Mouse (Mus musculus) cerebellum, adult 18-20 months (tissue): Measurements from ENCODE around the gene Oas1a.
"Not testable (repeated sequence)": the region's sequence is repeated elsewhere in the genome, so short reads cannot be mapped to it uniquely, and the experiment has no call there.

Source experiments
- DNase-seq, 2 experiments: peaks; one replicate each; pipeline ENCODE4 v3.0.0; 2021

The Oas1a gene

DNA sequence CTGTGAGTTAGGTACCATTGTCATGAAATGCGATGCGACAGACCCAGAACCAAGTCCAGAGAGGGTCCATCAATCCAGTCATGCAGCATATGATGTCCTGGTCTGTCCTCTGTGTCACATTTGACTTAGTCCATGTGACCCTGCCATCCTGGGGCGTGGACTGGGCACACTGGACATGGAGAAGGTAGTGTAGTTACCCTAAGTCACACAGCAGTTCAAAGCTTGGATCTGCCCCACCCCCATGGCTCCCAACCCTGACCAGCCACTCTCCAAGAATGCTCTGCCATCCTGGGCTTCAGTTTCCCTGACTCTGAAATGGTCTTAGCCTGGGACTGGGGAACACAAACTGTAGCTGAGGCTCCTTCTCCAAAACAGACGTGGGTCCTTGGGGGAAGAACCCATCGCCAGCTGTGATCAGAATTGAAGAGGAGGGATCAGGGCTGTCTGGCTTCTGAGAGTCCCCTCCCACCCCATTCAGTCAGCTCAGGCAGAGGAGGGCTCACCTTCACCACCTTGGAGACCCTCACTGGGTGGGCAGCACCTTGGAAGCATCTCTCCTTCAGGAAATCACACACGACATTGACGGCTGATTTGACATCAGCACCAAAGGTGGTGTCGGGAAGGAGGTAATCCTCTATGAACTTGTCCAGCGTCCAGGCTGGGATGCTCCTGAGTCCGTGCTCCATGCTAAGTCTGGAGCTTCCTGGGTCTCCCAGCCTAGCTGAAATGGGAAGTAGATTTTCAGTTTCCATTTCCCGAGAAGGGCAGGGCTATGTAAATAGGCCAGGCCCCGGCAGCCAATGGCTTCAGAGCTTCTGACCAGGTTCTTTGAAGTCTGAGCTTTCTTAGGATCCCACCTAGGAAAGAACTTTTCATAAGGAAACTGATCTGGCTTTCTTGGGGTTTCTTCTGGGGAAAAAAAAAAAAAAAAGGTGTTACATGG lies at the start of gene Oas1a:
Gene Oas1a (minus strand): TSS at position 731 of the 943 bp plus-strand sequence.
- DNase-seq, result not testable (repeated sequence)

DNA sequence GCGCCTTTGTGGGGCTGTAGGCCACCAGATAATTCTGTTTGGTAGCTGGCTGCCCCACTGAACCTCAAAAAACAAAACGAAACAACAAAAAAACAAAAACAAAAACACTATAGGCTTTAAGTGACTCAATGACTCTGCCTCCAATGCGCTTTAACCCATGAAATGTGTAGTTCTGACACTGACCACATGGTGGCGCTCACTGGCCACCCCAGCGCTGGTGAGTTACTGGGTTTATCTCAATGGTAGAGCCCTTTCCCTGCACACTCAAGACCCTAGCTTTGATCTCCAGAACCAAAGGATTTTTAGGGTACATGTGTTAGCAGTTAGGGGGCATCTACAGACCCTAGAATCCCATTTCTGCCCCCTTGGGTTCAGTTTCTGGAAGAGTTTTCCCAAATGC lies 46.7 kb upstream of the Oas1a start:
- DNase-seq, result peak; percentile 57 to 80

DNA sequence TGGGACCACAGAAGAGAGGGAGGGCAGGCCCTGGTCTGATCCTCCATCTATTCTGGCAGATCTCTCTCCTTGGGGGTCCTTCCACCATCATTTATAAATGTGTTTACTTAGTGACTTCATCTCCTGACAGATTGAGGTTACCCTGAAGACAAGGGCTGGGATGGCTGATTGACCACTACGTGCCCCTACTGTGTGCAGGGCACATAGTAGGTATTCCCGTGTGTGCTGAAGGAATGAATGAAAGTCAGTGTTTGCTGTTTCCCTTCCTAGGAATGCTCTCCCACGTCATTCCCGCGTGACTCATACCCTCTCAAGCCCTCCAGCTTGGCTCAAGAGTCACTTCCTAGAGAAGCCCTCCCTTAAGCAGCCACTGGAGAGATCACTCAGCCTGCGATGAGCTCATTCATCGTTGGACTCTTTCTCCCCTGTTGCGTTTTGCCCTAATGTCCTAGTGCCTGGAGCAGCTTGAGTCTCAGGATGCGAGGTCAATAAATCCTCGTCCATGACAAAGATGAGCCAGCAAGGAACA lies 45.0 kb upstream of the Oas1a start:
- DNase-seq, result no peak

DNA sequence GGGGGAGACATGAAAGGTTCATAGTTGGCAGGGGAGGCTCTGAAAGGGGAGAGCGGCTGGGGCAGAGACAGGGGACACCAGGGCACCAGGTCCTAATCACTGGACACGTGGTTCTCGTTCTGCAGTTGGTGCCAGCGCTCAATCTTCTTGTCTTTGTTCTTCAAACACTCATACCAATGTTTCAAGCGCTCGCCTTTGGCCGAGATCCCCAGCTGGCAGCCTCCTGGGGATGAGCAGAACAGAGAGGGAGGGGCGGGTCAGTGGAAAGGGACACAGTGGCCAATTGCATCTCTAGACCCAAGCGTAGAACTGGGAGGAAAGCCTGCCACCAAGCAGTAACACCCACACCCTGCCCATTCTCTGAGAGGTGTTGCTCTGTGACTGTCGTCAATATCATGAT lies 34.8 kb upstream of the Oas1a start:
- peak; percentile 32 to 35 for DNase-seq

DNA sequence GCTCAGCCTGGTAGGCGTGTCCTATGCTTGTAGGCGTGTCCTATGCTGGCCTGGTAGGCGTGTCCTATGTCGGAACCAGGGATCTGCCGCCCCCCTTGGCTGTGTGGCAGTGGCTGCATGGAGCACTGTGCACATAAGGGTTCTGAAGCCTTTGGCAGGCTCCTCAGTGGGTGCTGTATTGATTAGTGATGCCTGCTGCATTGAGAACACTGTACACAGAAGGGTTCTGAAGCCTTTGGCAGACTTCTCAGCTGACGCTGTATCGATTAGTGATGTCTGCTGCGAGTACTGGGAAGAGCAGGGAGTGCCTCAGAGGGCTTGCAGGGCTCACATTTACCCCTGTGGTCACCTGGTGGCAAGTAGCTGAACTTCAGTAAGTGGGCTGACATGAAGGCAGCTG lies 31.3 kb upstream of the Oas1a start:
- DNase-seq, result no peak

DNA sequence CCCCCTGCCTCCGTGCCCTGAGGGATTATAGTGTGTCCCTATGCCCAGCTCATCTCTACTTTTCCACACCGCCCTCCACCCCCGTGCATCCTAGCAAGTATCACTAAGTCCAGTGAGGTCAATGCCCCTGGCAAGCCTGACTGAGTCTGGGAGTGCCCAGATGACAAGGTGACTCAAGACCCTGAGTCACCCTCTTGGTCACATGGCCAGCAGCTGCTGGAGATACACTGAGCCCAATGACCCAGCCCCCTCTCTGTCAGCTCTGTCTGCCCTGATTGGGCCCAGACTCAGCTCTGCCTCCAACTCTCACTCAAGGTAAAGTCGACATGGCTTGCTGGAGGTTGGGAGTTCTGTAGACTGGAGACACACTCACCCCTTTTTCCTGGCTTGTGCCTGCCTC lies 30.5 kb upstream of the Oas1a start:
- DNase-seq, result no peak

DNA sequence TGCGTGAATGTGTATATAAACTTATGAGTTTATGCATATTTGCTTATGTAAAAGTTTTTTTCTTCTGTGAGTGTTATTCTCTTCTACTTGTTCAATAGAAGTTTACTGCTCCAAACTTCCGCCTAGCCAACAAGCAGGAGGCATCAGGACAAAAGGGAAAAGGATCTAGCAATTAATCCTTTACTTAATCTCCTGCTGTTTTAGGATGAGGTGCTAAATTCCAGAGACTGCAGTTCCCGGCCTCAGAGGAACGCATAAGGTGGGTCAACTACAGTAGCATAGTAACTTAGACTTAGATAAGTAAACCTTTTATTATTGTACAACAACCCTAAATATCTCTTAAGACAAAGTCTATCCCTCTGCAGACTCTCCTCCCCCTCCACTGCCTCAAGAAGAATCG lies 26.6 kb upstream of the Oas1a start:
- no peak for DNase-seq

DNA sequence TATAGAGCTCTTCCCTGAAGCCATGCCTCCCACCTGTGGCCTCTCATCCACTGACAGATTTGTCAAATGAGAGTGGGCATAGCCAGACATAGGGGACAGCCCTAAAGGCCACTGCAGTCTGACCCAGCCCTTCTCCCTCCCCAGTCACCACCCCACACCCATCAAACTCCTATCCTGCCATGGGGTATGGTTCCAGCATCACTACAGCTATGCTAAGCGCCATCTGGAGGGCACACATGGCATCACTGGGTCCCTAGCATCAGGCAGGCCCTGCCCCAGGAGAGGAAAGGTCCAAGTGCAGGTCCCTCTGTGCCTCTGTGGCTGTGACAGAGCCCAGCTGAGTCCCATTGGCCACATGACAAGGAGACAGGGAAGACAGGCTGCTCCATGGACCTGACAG lies 19.7 kb upstream of the Oas1a start:
- peak in 1 of 2 experiments; percentile 28 for DNase-seq

DNA sequence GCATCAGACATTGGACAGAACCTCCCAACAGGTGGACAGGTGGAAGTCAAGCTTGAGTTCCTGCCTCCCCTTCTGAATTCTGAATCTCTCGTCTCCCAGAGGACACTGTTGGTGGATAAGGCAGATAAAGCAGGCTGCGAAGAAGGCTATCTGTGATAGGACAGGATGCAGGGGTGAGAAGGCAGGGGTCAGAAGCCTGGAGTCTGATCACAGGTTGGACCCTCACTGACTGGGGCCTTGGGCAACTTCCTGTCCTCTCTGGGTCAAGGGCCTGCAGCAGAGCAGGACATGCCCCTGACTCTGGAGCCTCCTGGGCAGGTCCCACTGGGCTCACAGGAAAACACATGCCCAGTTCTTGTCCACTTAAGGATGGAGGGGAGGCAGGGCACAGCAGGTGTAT lies 19.0 kb upstream of the Oas1a start:
- not testable (repeated sequence) for DNase-seq

DNA sequence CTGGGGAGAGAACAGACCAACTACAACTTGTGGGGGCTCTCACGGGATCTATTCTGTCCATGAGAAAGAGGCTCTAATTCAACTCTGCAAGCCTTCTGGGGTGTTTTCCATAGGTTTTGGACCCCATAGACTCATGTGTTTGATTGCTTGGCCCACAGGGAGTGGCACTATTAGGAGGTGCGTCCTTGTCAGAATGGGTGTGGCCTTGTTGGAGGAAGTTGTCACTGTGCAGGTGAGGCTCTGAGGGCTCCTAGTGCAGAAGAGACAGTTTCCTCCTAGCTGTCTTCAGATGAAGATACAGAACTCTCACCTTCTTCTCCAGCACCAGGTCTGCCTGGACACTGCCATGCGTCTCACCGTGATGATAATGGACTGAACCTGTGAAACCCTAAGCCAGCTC lies 17.2 kb upstream of the Oas1a start:
- DNase-seq, result not testable (repeated sequence)

DNA sequence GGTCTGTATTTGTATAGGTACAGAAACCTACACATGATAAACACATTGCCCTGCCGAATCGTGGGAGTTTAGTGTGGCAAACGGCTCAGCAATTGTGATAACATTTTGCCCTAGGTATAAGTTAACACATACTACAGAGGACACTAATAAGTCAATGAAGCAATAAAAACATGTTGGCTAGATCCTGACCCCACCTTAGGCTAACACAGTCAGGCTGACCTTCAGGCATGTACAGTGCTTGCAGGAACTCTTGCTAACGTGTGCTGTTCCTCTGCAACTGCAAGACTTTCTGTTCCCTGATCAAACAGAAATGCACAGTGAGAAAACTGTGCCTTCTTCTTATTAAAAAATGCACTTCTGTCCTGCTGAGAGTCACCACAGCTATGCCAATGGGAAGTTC lies 16.6 kb upstream of the Oas1a start:
- DNase-seq, result no peak

DNA sequence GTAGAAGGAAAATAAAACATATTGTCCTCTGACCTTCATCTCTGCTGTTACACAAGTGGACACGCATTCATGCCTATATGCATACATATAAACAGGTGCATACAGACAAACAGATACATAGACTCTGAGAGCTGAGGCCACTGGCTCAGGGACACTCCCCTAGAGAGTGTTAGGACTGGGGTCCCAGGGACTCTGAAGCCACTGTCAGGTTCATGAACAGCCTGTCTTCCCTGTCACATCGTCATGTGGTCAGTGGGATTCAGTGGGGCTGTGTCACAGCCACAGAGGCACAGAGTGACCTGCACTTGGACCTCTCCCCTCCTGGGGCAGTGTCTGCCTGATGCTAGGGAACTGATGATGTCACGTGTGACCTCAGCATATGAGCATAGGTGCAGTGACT lies 13.0 kb upstream of the Oas1a start:
- DNase-seq, result no peak

DNA sequence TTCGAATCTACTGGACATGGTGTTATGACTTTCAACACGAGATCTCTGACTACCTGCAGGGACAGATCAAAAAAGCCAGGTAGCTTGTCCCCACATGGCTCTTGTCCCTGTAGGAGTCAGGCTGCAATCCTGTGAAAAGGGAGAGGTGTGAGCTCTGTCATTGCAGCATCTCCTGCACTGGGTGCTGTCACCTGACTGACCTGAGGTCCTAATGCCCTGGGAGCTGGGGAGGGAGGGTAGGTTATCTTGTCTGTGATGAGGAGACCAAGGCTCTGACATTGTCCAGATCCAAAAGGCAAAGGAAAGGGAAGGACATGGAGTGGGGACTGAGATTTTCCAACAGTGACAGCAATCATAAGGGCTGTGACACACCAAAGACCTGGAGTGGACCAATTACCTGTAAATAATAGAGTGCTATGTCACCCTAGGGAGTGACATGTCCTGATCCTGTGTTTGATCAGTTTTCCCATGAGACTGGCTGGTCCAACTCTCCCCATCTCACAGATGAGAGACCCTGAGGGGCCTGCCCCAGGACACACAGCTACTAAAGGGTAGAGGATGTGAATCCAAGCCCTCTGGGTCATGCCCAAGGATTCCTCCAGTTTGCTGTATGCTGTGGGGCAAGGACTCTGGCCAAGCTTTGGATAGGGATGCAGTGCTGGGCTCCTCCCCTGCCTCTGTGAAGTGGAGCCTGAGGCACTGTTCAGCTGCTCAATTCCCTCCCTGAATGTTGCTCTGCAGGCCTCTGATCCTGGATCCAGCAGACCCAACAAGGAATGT lies 12.0 kb upstream of the Oas1a start:
- DNase-seq, result not testable (repeated sequence)

DNA sequence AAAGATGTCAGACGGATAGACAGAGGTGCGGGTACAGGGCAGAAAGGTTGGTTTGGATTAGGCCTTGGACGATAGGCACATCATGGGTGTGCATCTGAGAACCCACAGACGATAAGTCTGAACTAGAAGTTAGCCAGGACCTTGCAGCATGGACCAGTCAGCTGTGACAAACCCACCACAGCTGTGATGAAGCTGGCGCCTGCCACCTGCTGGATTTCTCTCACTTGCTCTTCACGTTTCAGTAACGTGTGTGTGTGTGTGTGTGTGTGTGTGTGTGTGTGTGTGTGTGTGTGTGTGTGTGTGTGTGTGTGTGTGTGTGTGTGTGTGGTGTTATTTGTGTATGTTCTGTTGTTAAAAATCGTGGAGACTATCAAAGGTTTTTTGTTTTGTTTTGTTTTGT lies 6.9 kb upstream of the Oas1a start, which contains the start of gene Oas1d:
Gene Oas1d (plus strand): TSS at position 333 of the 400 bp plus-strand sequence.
- DNase-seq, result not testable (repeated sequence)

DNA sequence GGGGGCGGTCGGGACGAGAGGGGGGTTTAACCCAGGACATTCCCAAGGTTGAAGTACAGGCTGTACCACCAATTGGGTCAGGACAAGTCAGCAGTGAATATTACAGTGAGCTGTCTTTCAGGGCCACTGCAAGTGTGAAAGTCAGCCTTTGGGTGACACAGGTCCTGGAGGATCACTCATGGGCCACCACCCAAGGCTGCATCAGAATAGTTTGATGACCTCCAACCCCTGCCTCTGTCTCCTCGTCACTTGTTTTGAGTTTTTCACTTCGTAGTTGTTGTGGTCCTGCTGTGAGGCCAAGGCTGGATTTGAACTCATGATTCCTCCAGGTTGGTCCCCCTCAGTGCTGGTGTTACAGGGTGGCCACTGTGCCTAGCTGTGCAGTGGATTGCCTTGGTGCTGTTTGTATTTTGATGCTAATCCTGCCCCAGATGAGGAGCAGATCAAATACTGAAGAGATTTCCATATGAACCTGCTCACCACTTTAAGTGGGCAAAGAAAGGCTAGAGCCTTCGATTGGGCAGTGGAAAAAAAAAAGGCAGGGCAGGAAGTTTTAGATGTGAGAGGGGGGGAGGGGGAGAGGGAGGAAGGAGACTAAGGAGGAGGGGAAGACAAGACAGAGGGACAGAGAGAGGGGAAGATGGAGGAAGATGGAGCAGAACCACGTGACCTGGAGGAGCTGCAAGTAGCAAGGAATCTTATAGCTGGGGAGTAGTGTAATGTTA lies 1.0 kb upstream of the Oas1a start:
- DNase-seq, result no peak

DNA sequence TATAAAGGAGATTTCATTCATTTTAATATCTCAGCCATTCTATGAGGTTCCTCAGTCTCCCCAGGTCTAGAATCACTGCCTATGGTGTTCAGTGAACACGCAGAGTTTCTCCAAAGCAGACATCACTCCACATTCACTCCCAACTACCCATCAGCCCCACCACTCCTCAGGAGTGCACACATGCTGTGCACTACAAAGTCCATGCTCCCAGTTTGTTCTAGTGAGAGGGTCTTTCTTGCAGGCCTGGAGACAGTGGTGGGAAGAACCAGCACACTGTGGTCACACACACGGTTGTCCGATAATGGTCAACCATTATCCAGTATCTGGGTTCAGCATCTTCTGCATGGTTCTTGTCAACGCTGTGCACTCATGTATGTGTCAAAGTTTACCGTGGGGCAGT lies 5.3 kb downstream of the Oas1a start:
- no peak for DNase-seq

DNA sequence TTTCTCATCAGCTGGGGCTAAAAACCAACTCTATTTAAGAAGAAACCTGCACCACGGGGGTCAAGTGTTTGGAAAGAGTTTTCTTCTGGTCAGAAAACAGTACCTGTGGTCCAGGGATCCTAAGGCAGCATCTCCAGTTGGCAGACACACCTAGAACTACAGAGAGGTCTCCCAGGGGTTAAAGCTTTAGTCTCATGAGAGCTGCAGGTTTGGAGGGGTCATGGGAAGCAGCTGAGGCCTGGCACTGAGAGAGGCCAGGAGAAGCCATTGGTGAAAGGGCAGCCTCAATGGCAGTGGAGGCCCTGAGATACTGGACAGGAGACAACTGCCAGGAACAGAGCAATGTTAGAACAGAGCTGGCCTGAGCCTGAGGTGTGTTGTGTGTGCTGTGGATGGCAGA lies 6.7 kb downstream of the Oas1a start:
- DNase-seq, result no peak

DNA sequence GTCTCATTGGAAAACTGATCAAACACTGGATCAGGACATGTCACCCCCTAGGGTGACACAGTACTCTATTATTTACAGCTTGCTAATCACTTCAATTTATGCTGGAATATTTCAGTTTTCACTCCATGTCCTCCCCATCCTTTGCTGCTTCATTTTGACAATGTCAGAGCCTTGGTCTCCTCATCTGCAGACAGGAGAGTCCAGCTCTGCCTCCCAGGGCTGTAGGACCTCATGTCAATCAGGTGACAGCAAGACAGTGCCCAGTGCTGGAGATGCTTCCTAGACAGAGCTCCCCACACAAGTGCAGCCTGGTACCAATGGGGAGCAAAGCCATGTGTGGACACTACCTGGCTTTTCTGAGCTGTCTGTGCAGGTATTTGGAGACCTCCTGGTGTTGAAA lies 8.6 kb downstream of the Oas1a start:
- no peak for DNase-seq

DNA sequence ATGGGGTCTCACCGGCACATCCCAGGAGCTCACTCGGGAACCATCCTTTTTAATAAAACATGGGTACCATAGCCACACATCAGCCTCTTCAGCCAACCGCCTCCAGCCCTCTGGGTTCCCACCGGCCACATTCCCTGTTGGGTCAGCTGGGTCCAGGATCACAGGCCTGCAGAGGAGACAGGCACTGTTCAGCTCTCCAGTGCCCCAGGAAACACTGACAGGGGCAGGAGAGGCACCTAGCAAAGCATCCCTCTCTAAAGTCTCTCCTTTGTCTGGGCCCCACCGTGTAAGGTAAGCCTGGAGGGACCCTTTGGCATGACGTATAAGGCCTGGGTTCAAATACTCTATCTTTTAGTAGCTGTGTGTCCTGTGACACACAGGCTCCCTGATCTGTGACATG lies 9.0 kb downstream of the Oas1a start:
- no peak for DNase-seq

DNA sequence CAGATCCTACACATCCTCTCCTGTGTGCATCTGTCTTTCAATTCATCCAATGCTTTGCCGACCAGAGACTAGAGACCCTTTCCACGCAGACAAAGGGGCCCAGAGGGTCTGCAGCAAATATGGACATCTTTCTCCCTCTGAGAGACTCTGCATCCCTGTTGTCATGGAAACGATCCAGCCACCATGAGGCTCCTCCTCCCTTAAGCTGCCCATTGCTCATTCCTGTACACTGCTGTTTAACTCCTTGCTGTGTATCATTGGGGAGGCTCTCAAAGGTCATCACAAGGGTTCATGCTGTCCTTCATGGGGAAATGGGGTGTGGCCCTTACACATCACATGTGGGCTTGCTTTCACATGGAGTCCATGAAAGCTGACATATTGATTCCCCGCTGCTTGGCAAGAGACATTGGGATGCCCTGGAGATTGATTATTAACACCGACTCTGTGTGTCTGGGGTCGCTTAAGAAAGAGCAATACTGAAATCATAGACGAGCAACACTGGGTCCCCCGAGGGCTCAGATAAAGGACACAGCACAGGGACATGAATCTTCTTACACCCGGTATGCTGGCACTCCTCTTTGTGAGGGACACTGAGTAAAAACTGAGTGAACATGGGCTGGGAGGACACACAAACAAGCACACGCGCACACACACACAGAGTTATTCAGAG lies 12.0 kb downstream of the Oas1a start:
- no peak for DNase-seq

DNA sequence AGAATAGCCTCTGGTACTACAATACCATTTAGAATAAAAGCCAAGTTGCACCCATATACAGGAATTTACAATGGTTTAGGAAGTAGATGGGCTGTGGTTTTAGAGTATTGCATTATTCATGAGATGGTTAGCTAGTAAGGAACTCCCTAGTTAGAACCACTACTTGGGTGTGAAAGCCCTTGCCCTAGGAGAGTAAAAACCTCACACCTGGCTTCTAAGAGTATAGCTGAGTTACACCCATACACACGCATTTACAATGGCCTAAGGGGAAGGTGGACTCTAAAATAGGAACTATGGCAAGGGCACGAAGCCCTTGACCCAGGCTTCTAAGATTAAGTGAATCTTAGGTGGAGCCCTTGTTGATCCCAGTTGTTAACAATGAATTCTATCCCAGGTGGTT lies 12.6 kb downstream of the Oas1a start:
- DNase-seq, result not testable (repeated sequence)

DNA sequence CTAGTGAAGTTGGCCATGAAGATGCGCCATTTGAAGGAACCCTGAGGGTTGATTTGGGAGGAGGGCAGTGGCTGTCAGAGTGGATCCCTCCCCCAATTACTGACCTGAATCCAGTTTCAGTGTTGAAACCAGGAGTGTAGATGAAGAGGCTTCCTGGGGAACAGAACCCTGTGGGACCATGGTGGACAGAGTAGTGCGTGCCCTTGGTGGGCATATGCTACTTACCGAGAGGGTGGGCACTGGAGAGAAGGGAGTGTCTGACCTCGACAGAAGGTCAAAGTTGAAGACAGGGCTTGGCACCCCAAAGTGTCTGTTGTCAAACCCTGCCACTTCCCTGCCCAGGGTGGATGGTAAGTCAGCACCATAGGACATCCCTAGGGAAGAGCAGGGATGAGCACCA lies 13.5 kb downstream of the Oas1a start:
- not testable (repeated sequence) for DNase-seq
